Mouse (Mus musculus): ENCODE data around the gene Ppm1e. TPM values are rescaled to one million over a fixed set of nuclear protein-coding genes. Genes with fewer than 3 reads are reported as not detected.

Ppm1e gene
- total RNA-seq, 2 experiments from 2014 or later: 0.59 to 0.67 TPM

DNA sequence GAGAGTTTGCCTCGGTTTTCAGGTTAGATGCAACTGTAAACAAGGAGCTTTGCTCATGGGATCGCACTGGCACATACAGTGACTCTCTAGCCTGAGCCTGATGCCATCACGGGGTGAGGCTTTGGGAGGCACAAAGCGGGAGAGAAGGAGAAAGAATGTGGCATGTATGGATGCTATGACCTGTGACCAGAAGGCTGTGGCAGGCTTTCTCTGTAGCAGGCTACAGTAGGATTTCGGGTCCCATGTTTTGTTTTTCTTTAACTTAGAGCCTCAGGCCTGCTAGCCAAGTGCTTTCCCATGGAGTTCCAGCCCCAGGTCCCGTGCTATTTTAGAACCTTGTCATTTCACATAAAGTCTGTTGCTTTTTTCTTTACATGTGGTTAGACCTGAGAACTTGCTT, 108.7 kb downstream of the Ppm1e start:
- DNase-seq: no peak

- no peak for DNase-seq
These were observed 111.3 kb downstream of the Ppm1e start for GRCm38 (mm10) chr11:87247494-87247866.

GRCm38 (mm10) chr11:87246724-87247493, 111.9 kb downstream of the Ppm1e start:
- DNase-seq: no peak

DNA sequence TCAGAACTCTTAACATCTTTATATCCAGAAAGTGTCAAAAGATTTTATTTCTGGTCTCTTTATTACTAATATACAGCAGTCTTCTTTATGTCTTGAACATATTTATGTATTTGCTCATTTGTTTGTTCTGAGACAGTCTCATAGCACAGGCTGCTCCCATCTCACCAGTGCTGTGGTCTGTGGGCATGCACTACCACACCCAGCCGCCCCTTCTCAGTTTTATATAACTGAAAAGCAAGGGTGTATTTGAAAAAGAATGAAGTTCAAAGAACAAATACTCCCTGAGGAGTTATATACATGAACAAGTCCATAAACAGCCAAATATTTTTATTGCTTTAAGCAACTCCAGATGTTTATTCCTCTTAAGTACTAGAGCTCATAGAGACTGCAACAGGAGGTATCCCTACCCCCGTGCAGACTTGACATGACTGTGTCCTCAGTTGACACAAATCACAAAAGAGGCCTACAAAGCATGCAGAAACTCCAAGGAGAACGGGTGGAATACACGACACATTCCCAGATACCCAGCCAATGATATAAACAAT, 112.6 kb downstream of the Ppm1e start:
- DNase-seq: no peak

DNA sequence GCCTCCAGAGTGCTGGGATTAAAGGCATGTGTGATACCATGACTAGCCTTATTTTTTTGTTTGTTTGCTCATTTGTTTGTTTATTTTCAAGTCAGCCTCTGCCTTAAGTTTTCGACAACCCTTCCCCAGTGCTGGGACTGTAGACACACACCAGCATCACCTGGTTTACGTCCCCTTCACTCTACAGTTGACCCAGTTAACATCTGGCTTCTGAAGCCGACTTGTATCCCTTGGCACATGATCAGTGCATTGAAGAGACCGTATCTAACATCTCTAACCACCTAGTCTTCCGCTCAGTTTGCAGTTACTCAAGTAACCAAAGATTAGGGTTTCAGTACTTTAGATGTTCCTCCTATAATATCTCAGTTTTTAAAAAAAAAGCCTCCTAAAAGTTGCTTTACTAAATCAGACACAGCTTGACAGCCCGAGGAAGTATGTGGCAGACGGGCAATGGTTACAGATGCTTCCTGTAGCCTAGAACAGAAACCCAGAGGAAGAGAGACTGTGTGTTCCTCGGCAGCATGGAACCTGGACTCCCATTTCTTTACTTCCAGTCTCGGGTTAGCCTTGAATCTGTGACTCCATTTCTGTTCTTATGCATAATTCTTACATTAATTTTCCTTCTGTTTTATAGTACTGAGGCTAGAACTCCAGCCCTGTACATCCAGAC, 113.5 kb downstream of the Ppm1e start:
- DNase-seq: no peak

DNA sequence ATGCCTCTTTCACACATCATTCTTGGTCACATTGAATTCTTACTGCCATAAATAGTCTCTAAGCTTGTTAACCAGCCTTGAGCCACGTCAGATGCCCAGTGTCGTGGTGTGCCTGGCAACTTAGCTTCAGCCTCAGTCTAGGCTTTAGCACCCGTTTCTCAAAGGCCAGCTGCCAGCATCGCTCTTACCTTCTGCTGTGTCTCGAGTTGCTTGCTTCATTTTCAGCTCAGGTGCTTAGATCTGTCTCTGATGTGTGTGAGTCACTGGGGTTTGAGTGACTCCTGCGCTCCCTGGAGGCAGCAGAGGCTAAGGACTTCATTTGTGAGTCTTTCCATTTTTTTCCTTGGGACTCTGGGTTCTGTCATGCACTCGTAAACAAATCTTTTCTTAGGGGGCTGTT, 117.6 kb downstream of the Ppm1e start:
- no peak for DNase-seq

DNA sequence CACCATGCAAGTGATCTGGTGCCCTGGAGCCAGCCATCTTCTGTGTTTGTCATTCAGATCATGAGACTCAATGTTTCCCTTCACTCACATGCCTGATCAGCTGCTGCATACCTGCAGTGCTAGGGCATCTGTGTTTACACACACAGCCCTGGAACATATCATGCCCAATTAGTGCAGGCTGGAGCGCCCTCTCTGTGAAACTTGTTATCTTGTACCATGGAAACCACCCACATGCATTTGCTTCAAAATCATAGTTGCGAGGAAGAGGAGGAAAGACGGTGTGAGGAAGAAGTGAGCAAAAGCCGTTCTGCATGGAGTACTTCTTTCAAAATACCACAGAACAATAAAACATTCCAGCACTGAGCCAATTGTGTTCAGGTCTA, 118.0 kb downstream of the Ppm1e start:
- no peak for DNase-seq

- DNase-seq: no peak
These were observed 118.5 kb downstream of the Ppm1e start for GRCm38 (mm10) chr11:87240141-87240832.

DNA sequence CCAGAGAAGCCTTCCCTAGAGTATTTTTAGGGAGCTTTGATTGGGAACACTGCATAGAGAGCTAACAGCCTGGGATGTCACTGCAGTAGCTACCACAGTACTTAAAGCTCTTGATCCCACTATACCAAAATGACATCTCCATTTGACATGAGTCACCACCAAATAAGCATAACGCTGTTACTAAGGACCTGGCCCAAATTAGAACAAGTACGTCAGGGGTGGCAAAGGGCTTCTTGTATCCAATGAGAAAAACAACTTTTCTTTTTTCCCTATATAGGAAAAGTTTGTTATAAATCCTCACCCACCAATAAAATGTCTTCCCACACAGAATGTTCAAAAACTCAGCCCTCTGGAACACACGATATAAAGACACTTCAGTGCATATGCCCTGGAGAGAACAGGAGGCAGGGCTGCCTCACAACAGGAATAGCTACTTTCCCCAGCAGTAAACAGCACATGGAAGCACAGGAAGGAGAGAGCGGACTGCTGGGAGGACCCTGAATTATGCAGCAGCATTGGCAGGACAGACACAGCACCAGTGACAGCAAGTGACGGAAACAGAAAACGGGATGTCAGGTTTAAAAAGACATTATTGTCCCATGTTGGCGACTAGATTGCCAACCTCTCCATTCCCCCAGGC, 119.8 kb downstream of the Ppm1e start:
- DNase-seq: no peak

DNA sequence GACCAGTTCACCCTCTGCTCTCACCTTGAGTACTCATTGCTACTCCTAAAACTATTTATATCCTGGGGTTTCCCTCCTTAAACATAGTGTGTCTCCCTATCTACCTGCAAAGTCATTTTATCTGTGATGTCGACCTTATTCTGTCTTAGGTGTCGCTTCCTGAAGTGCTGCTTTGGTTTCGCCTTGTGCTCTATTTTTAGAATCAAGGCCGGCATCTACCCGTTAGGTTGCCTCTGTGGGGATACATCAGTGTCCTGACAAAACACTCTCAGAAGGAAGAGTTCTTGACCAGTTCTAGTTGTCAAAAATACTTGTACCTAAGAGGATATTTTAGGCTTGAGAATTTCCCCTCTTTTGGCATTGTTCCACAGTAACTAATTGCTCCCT, 123.3 kb downstream of the Ppm1e start:
- no peak for DNase-seq

- DNase-seq: no peak
These were observed 123.9 kb downstream of the Ppm1e start for GRCm38 (mm10) chr11:87234743-87235485.

- no peak for DNase-seq
These were observed 125.4 kb downstream of the Ppm1e start for GRCm38 (mm10) chr11:87233377-87233776.

- no peak for DNase-seq
These were observed 131.8 kb downstream of the Ppm1e start for GRCm38 (mm10) chr11:87227056-87227455.

GRCm38 (mm10) chr11:87222686-87223085, 136.1 kb downstream of the Ppm1e start:
- DNase-seq: no peak

GRCm38 (mm10) chr11:87212313-87212712, 146.5 kb downstream of the Ppm1e start:
- no peak for DNase-seq

Other genes with a start within 250 kb of the Ppm1e start
- gene Ska2, start 249.8 kb downstream of the Ppm1e start, total RNA-seq (2021): 1 to 10 TPM; 3.7 to 3.9 TPM
- gene Trim37, start 231.9 kb downstream of the Ppm1e start, total RNA-seq (2021): 1 to 10 TPM; 2.7 to 3.6 TPM
- gene Rad51c, start 45.9 kb upstream of the Ppm1e start, total RNA-seq (2021): under 1 TPM; 0.15 to 0.51 TPM
- gene Tex14, start 46.0 kb upstream of the Ppm1e start, total RNA-seq (2021): under 1 TPM in 1 of 2 experiments, not detected in 1; 0.27 TPM
- gene Gm11492, start 207.6 kb upstream of the Ppm1e start, total RNA-seq (2021): not detected
- 10 to 100 TPM; 10.9 to 14.7 TPM for gene Sept4, start 209.9 kb upstream of the Ppm1e start, total RNA-seq (2021)
- 10 to 100 TPM in 1 of 2 experiments, 1 to 10 TPM in 1; 9.9 to 13.0 TPM for gene Mtmr4, start 233.1 kb upstream of the Ppm1e start, total RNA-seq (2021)